Mouse (Mus musculus): ENCODE data around the gene Prpf40a.

GRCm38 (mm10) chr2:53178966-53179365 is 12.1 kb downstream of the Prpf40a start:
- TF ChIP-seq CTCF (IDR thresholded peaks at IDR 0.05; ENCODE audit: extremely low read depth, insufficient read depth, insufficient read length, insufficient replicate concordance) (no peak), POLR2A (IDR thresholded peaks at IDR 0.05; ENCODE audit: low read depth, low read length) (no peak)

All from spleen, adult 2 months (tissue).